Mouse (Mus musculus): Measurements from ENCODE around the gene Fndc8.
"Not testable (repeated sequence)": the region's sequence is repeated elsewhere in the genome, so short reads cannot be mapped to it uniquely, and the experiment has no call there.

The Fndc8 gene

GRCm38 (mm10) chr11:82910679-82911389 lies 18.9 kb downstream of the Fndc8 start:
- DNase-seq (ENCODE audit: low spot score in 2 of 2): no peak

- DNase-seq (ENCODE audit: low spot score in 2 of 2): peak; percentile 68 to 72
Measured at GRCm38 (mm10) chr11:82914711-82915352, 22.9 kb downstream of the Fndc8 start.

- no peak for DNase-seq (ENCODE audit: low spot score in 2 of 2)
Measured at GRCm38 (mm10) chr11:82920768-82921167, 28.8 kb downstream of the Fndc8 start.

- DNase-seq (ENCODE audit: low spot score in 2 of 2): no peak
Measured at GRCm38 (mm10) chr11:82921691-82922090, 29.8 kb downstream of the Fndc8 start.

GRCm38 (mm10) chr11:82923910-82924309 lies 32.0 kb downstream of the Fndc8 start:
- not testable (repeated sequence) for DNase-seq (ENCODE audit: low spot score in 2 of 2)

- DNase-seq (ENCODE audit: low spot score in 2 of 2): no peak
Measured at GRCm38 (mm10) chr11:82928897-82929632, 37.1 kb downstream of the Fndc8 start.

GRCm38 (mm10) chr11:82929633-82929950 lies 37.7 kb downstream of the Fndc8 start:
- DNase-seq (ENCODE audit: low spot score in 2 of 2): no peak

GRCm38 (mm10) chr11:82930391-82930955 lies 38.5 kb downstream of the Fndc8 start:
- DNase-seq (ENCODE audit: low spot score in 2 of 2): not testable (repeated sequence)

- not testable (repeated sequence) for DNase-seq (ENCODE audit: low spot score in 2 of 2)
Measured at GRCm38 (mm10) chr11:82931161-82931560, 39.2 kb downstream of the Fndc8 start.

GRCm38 (mm10) chr11:82931671-82932450 lies 39.9 kb downstream of the Fndc8 start:
- not testable (repeated sequence) for DNase-seq (ENCODE audit: low spot score in 2 of 2)

- no peak for DNase-seq (ENCODE audit: low spot score in 2 of 2)
Measured at GRCm38 (mm10) chr11:82933186-82933585, 41.3 kb downstream of the Fndc8 start.

GRCm38 (mm10) chr11:82943336-82943735 lies 51.4 kb downstream of the Fndc8 start:
- DNase-seq (ENCODE audit: low spot score in 2 of 2): no peak

- no peak for DNase-seq (ENCODE audit: low spot score in 2 of 2)
Measured at GRCm38 (mm10) chr11:82945636-82946035, 53.7 kb downstream of the Fndc8 start.

GRCm38 (mm10) chr11:82947457-82947856 lies 55.5 kb downstream of the Fndc8 start:
- no peak for DNase-seq (ENCODE audit: low spot score in 2 of 2)

- no peak for DNase-seq (ENCODE audit: low spot score in 2 of 2)
Measured at GRCm38 (mm10) chr11:82949036-82949435, 57.1 kb downstream of the Fndc8 start.
